Mouse (Mus musculus) urinary bladder, postnatal 0 days (tissue): ENCODE measurements around the gene Vmn1r100. TPM values are rescaled to one million over a fixed set of nuclear protein-coding genes. Genes with fewer than 3 reads are reported as not detected.

ENCODE experiments used
- polyA plus RNA-seq: library from polyadenylated mRNA; unstranded; fragments of >200 nt; fragmentation: Nextera tagmentation; extraction: Ambion mirVana; gene quantifications from 2 replicates; pipeline ENCODE4 v1.2.1, GENCODE M21; 2015

The Vmn1r100 gene
- polyA plus RNA-seq: not detected in 2 replicates

DNA sequence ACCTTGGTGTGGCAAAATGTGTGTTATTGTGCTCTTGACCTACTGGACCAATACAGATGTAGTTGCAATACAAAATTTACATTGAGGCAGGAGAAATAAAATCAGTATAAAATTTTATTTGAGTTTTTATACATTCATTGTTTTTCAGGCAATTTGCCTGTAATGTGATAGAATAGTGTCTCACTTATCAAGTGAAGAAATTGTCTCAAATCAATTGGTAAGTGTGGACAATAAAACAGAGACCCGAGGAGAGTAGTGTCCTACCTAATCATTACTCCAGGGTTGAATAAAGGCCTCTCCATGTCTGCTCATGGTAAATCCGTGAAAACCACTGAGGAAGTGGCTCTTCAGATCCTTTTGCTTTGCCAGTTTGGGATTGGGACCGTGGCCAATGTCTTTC, at the start of gene Vmn1r100:
Vmn1r100 (plus strand) TSS at position 301 of the 400 bp plus-strand sequence.

DNA sequence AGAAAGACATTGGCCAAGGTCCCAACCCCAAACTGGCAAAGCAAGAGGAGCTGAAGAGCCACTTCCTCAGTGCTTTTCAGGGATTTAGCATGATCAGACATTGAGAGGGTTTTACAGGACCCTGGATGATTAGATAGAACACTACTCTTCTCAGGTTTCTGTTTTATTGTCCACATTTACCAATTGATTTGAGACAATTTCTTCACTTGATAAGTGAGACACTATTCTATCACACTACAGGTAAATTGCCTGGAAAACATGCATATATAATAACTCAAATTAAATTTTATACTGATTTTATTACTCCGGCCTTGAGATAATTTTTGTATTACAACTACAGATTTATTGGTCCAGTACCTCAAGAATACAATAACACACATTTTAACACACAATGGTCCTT, 42.4 kb upstream of the Vmn1r100 start, which contains the start of gene Gm5728:
Gm5728 (minus strand) TSS at position 101 of the 400 bp plus-strand sequence.

DNA sequence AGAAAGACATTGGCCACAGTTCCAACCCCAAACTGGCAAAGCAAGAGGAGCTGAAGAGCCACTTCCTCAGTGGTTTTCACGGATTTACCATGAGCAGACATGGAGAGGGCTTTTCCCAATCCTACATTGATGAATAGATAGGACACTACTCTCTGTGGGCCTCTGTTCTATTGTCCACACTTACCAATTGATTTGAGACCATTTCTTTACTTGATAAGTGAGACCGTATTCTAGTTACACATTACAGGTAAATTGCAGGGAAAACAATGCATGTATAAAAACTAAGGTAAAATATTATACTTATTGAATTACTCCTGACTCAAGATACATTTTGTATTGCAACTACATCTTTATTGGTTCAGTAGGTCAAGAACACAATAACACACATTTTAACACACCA, 24.8 kb downstream of the Vmn1r100 start, which contains the start of gene Vmn1r101:
Vmn1r101 (minus strand) TSS at position 101 of the 400 bp plus-strand sequence.

Other genes starting within 250 kb of the Vmn1r100 start
- not detected in 2 replicates for gene Vmn1r94, start 249.6 kb upstream of the Vmn1r100 start, polyA plus RNA-seq
- gene Vmn1r95, start 224.2 kb upstream of the Vmn1r100 start, polyA plus RNA-seq: not detected in 2 replicates
- not detected in 2 replicates for gene Gm6164, start 212.3 kb upstream of the Vmn1r100 start, polyA plus RNA-seq
- gene Gm4498, start 184.1 kb upstream of the Vmn1r100 start, polyA plus RNA-seq: not detected in 2 replicates
- not detected in 2 replicates for gene Gm5890, start 155.1 kb upstream of the Vmn1r100 start, polyA plus RNA-seq
- gene Gm4133, start 83.9 kb upstream of the Vmn1r100 start, polyA plus RNA-seq: not detected in 2 replicates
- not detected in 2 replicates for gene Gm5728, start 42.5 kb upstream of the Vmn1r100 start, polyA plus RNA-seq
- gene Vmn1r101, start 24.7 kb downstream of the Vmn1r100 start, polyA plus RNA-seq: not detected in 2 replicates
- gene Gm10670, start 57.0 kb downstream of the Vmn1r100 start, polyA plus RNA-seq: not detected in 2 replicates
- not detected in 2 replicates for gene Vmn1r103, start 92.6 kb downstream of the Vmn1r100 start, polyA plus RNA-seq
- not detected in 2 replicates for gene Vmn1r104, start 115.9 kb downstream of the Vmn1r100 start, polyA plus RNA-seq
- not detected in 2 replicates for gene Gm5726, start 127.8 kb downstream of the Vmn1r100 start, polyA plus RNA-seq
- not detected in 2 replicates for gene Gm4141, start 158.3 kb downstream of the Vmn1r100 start, polyA plus RNA-seq
- not detected in 2 replicates for gene Gm4513, start 181.1 kb downstream of the Vmn1r100 start, polyA plus RNA-seq